Mouse (Mus musculus): ENCODE results near the gene Rnf223. TPM values are rescaled to one million over a fixed set of nuclear protein-coding genes. Genes with fewer than 3 reads are reported as not detected.

Rnf223 gene
- polyA plus RNA-seq (2014; fragmentation: Nextera tagmentation; extraction: Ambion mirVana) = 0.10 TPM in 1 of 2 replicates, not detected in the other

DNA sequence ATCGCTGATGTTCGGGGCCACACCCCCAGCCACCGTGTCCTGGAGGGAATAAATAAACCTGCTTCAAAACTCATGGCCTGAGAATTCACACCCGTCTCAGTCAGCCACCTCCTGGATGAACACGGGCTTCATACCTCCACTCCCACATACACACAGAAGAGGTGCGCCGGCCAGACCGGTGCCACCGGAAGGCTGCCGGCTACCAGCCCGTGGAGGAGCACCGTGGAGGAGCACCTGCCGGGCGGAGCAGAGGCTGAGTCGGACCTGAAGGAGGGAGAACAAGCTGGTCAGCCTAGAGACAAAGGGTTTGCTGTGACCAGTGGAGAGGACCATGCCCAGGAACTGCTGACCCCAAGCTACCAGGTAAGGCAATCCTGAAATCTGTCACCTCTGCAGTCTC is at the start of gene Rnf223:
TSS of gene Rnf223 (plus strand) at position 78 of the 400 bp plus-strand sequence.
- H3K36me3 ChIP-seq (ENCODE audit: control insufficient read depth, insufficient read depth, low read length) = peaks cover 12% of the 10 kb centered on the region

DNA sequence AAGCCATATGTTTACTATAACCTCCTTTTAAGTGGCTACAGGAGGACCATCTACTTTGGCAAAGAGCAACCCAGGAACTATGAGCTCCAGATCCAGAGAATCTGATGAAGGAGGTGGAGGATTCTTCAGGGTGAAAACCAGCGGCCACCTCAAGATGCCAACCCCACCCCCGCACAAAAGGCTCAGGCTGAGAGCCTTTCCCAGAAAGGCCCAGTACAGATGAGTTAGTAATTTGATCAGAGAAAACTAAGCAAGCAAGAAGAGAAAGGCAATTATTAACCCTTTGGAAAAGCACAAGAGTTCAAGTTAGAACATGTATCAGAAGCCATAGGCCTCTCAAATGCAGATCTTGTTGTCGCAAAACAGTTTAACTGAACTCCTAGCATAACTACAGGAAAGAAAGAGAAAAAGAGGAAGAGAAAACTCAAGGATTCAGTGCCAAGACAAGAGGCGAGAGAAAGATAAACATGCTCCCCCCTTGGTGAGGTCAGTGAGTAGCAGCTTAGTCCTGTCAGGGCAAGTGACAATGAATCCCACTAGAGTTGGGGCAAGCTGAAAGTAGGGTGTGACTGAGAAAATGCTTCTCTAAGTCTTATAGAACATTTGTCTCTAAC is 47.6 kb upstream of the Rnf223 start:
- no peak overlapping the region for H3K4me3 ChIP-seq (ENCODE audit: low read depth, low read length)
- no peak overlapping the region for H3K4me2 ChIP-seq
- ATAC-seq (replicated peaks; ENCODE audit: insufficient number of reproducible peaks, low FRiP score, low TSS enrichment) = no peak
- H3K27me3 ChIP-seq (ENCODE audit: control insufficient read depth, insufficient read depth, low read length) = peaks cover 7% of the 10 kb centered on the region
- H3K4me1 ChIP-seq (ENCODE audit: control insufficient read depth, insufficient read depth, low read length) = peaks cover 5% of the 10 kb centered on the region; the same call in 1 of the 2 replicates
- no peaks in the 10 kb centered on the region for H3K9me3 ChIP-seq (replicated peaks; ENCODE audit: control insufficient read depth, low read length)
- no peaks in the 10 kb centered on the region for H3K36me3 ChIP-seq (ENCODE audit: control insufficient read depth, insufficient read depth, low read length)
- H3K27ac ChIP-seq (ENCODE audit: low read depth, low read length) = no peak overlapping the region
- WGBS (ENCODE audit: insufficient replicate concordance) = 49% methylated on average over 4 of the region's 4 CpGs
- no peak overlapping the region for H3K9ac ChIP-seq (ENCODE audit: low read depth, low read length)

More for the DNA sequence above, at the start of gene Rnf223:
- H3K27ac ChIP-seq (ENCODE audit: low read depth, low read length) = no peak within 1 kb of the TSS
- no peaks in the 10 kb centered on the region for H3K27me3 ChIP-seq (ENCODE audit: control insufficient read depth, insufficient read depth, low read length)
- H3K4me2 ChIP-seq = no peak within 1 kb of the TSS
- peaks cover 3% of the 10 kb centered on the region; the same call in 1 of the 2 replicates for H3K4me1 ChIP-seq (ENCODE audit: control insufficient read depth, insufficient read depth, low read length)
- 78% methylated on average over 15 of the region's 15 CpGs for WGBS (ENCODE audit: insufficient replicate concordance)
- no peak within 1 kb of the TSS for H3K4me3 ChIP-seq (ENCODE audit: low read depth, low read length)
- ATAC-seq (replicated peaks; ENCODE audit: insufficient number of reproducible peaks, low FRiP score, low TSS enrichment) = no peak
- 0 out of 2 replicates have a peak within 1 kb of the TSS, but pooled peaks have one; percentile 28 for H3K9ac ChIP-seq (ENCODE audit: low read depth, low read length)
- H3K9me3 ChIP-seq (replicated peaks; ENCODE audit: control insufficient read depth, low read length) = no peaks in the 10 kb centered on the region

DNA sequence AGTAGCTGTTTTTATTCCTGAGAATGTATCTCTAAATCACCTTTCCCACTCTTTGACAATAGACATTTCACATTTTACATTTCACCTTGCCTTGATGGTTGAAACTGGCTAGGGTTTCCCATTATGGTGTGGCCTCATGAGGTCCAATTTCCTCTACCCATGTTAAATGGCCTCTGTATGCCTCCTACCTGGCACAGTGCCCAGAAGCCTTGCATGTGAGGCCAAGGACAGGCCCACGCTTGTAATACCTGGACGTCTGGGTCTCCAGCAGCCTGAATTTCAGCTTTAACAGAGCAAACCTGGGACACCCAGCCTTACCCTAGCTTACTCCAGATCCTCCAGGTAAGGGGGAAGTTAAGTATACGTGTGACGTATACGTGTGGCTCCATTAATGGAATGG is 47.0 kb upstream of the Rnf223 start:
- H3K36me3 ChIP-seq (ENCODE audit: control insufficient read depth, insufficient read depth, low read length) = no peaks in the 10 kb centered on the region
- peaks cover under 1% of the 10 kb centered on the region; the same call in 1 of the 2 replicates for H3K27me3 ChIP-seq (ENCODE audit: control insufficient read depth, insufficient read depth, low read length)
- no peak overlapping the region for H3K4me2 ChIP-seq
- H3K4me3 ChIP-seq (ENCODE audit: low read depth, low read length) = no peak overlapping the region
- WGBS (ENCODE audit: insufficient replicate concordance) = 68% methylated on average over 5 of the region's 5 CpGs
- ATAC-seq (replicated peaks; ENCODE audit: insufficient number of reproducible peaks, low FRiP score, low TSS enrichment) = no peak
- H3K9me3 ChIP-seq (replicated peaks; ENCODE audit: control insufficient read depth, low read length) = no peaks in the 10 kb centered on the region
- no peak overlapping the region for H3K9ac ChIP-seq (ENCODE audit: low read depth, low read length)
- H3K4me1 ChIP-seq (ENCODE audit: control insufficient read depth, insufficient read depth, low read length) = 0 out of 2 replicates have a peak, but pooled peaks cover 2% of the 10 kb centered on the region
- no peak overlapping the region for H3K27ac ChIP-seq (ENCODE audit: low read depth, low read length)

- ATAC-seq (replicated peaks; ENCODE audit: insufficient number of reproducible peaks, low FRiP score, low TSS enrichment) = no peak
- WGBS (ENCODE audit: insufficient replicate concordance) = 60% methylated on average over 9 of the region's 9 CpGs
- Histone ChIP-seq H3K4me3 (ENCODE audit: low read depth, low read length) (no peak overlapping the region), H3K27me3 (ENCODE audit: control insufficient read depth, insufficient read depth, low read length) (no peaks in the 10 kb centered on the region), H3K36me3 (ENCODE audit: control insufficient read depth, insufficient read depth, low read length) (no peaks in the 10 kb centered on the region), H3K9ac (ENCODE audit: low read depth, low read length) (no peak overlapping the region), H3K27ac (ENCODE audit: low read depth, low read length) (peak overlapping the region; percentile 46; the same call in 1 of the 2 replicates), H3K4me2 (no peak overlapping the region), H3K9me3 (replicated peaks; ENCODE audit: control insufficient read depth, low read length) (no peaks in the 10 kb centered on the region), H3K4me1 (ENCODE audit: control insufficient read depth, insufficient read depth, low read length) (0 out of 2 replicates have a peak, but pooled peaks cover 2% of the 10 kb centered on the region)
These were observed 46.0 kb upstream of the Rnf223 start for GRCm38 (mm10) chr4:156084096-156084879.

DNA sequence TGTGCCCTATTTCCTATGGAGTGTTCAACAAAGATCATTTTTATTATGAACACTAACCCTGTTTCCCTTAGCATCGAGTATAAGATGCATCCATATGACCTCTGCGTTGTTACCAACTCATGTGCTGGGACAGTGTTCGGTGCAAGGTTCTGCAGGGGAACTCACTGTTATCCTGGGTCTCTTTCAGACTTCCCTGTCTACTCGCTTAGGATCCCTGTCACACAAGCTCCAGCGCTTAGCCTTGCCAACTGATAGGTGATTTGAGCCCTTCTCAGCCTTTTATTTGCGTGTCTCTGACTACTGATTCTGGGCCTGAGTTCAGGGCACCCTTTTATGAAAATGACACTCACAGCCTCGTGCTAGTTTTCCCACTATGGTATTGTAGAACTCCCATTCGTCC is 45.1 kb upstream of the Rnf223 start:
- 75% methylated on average over 8 of the region's 8 CpGs for WGBS (ENCODE audit: insufficient replicate concordance)
- H3K27me3 ChIP-seq (ENCODE audit: control insufficient read depth, insufficient read depth, low read length) = no peaks in the 10 kb centered on the region
- no peak overlapping the region for H3K4me2 ChIP-seq
- ATAC-seq (replicated peaks; ENCODE audit: insufficient number of reproducible peaks, low FRiP score, low TSS enrichment) = no peak
- H3K4me1 ChIP-seq (ENCODE audit: control insufficient read depth, insufficient read depth, low read length) = 0 out of 2 replicates have a peak, but pooled peaks cover 2% of the 10 kb centered on the region
- no peak overlapping the region for H3K9ac ChIP-seq (ENCODE audit: low read depth, low read length)
- no peaks in the 10 kb centered on the region for H3K36me3 ChIP-seq (ENCODE audit: control insufficient read depth, insufficient read depth, low read length)
- H3K4me3 ChIP-seq (ENCODE audit: low read depth, low read length) = no peak overlapping the region
- no peaks in the 10 kb centered on the region for H3K9me3 ChIP-seq (replicated peaks; ENCODE audit: control insufficient read depth, low read length)
- H3K27ac ChIP-seq (ENCODE audit: low read depth, low read length) = peak overlapping the region; percentile 46; the same call in 1 of the 2 replicates

DNA sequence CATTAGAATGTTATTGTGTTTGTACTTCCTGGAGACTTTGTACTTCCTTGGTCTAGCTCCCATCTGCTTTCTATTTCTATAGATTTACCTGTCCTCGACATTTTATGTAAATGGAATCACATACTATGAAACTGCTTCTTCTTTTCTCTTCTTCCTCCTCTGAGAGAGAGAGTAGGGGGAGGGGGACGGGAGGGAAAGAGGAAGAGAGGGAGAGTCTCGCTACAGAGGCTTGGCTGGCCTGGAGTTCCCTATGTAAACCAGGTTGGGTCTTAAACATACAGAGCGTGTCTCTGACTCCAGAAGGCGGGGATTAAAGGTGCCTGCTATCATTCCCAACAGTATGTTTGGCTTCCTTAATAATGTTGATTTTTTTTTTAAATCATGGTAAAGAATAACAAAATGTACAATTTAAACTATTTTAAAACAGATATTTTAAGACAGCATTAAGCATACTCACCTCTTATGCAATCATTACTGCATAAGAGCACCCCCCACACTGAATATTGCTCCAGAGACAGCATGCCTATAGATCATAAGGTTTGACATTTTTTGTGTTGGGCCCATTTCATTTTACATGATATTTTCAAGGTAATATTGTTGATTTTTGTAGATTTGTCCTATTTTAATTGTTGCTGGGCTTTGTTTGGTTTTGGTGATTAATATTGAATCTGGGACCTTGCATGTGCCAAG is 42.8 kb upstream of the Rnf223 start:
- Histone ChIP-seq H3K9me3 (replicated peaks; ENCODE audit: control insufficient read depth, low read length) (no peaks in the 10 kb centered on the region), H3K27ac (ENCODE audit: low read depth, low read length) (no peak overlapping the region), H3K9ac (ENCODE audit: low read depth, low read length) (no peak overlapping the region), H3K4me2 (no peak overlapping the region), H3K27me3 (ENCODE audit: control insufficient read depth, insufficient read depth, low read length) (no peaks in the 10 kb centered on the region), H3K36me3 (ENCODE audit: control insufficient read depth, insufficient read depth, low read length) (no peaks in the 10 kb centered on the region), H3K4me3 (ENCODE audit: low read depth, low read length) (no peak overlapping the region), H3K4me1 (ENCODE audit: control insufficient read depth, insufficient read depth, low read length) (0 out of 2 replicates have a peak, but pooled peaks cover 2% of the 10 kb centered on the region)
- no peak for ATAC-seq (replicated peaks; ENCODE audit: insufficient number of reproducible peaks, low FRiP score, low TSS enrichment)
- WGBS (ENCODE audit: insufficient replicate concordance) = 41% methylated on average over 5 of the region's 5 CpGs

- Histone ChIP-seq H3K9ac (ENCODE audit: low read depth, low read length) (no peak overlapping the region), H3K27me3 (ENCODE audit: control insufficient read depth, insufficient read depth, low read length) (no peaks in the 10 kb centered on the region), H3K9me3 (replicated peaks; ENCODE audit: control insufficient read depth, low read length) (no peaks in the 10 kb centered on the region), H3K36me3 (ENCODE audit: control insufficient read depth, insufficient read depth, low read length) (no peaks in the 10 kb centered on the region), H3K4me3 (ENCODE audit: low read depth, low read length) (no peak overlapping the region), H3K27ac (ENCODE audit: low read depth, low read length) (no peak overlapping the region), H3K4me2 (no peak overlapping the region), H3K4me1 (ENCODE audit: control insufficient read depth, insufficient read depth, low read length) (no peaks in the 10 kb centered on the region)
- ATAC-seq (replicated peaks; ENCODE audit: insufficient number of reproducible peaks, low FRiP score, low TSS enrichment) = no peak
- 44% methylated on average over 1 of the region's 1 CpGs for WGBS (ENCODE audit: insufficient replicate concordance)
These were observed 39.1 kb upstream of the Rnf223 start for GRCm38 (mm10) chr4:156091236-156091635.

GRCm38 (mm10) chr4:156092765-156093164 is 37.5 kb upstream of the Rnf223 start:
- WGBS (ENCODE audit: insufficient replicate concordance) = 67% methylated on average over 1 of the region's 1 CpGs
- no peak for ATAC-seq (replicated peaks; ENCODE audit: insufficient number of reproducible peaks, low FRiP score, low TSS enrichment)
- Histone ChIP-seq H3K27ac (ENCODE audit: low read depth, low read length) (no peak overlapping the region), H3K9ac (ENCODE audit: low read depth, low read length) (no peak overlapping the region), H3K27me3 (ENCODE audit: control insufficient read depth, insufficient read depth, low read length) (no peaks in the 10 kb centered on the region), H3K4me2 (no peak overlapping the region), H3K4me1 (ENCODE audit: control insufficient read depth, insufficient read depth, low read length) (no peaks in the 10 kb centered on the region), H3K4me3 (ENCODE audit: low read depth, low read length) (no peak overlapping the region), H3K9me3 (replicated peaks; ENCODE audit: control insufficient read depth, low read length) (no peaks in the 10 kb centered on the region), H3K36me3 (ENCODE audit: control insufficient read depth, insufficient read depth, low read length) (no peaks in the 10 kb centered on the region)
